Mouse (Mus musculus) olfactory bulb, adult 2 months (tissue): Measurements from ENCODE around the gene Ccdc144b. TPM values are rescaled to one million over a fixed set of nuclear protein-coding genes. Genes with fewer than 3 reads are reported as not detected.

Source experiments
- H3K27ac ChIP-seq: fragments of 200-500 bp; 2 replicates; pipeline ENCODE4 v1.5.1; 2012; ENCODE audit warnings: low read depth, low read length; ENCODE audit not compliant: insufficient read depth
- H3K4me1 ChIP-seq: fragments of 200-500 bp; 2 replicates; pipeline ENCODE4 v1.6.1; 2012; ENCODE audit warnings: low read length; ENCODE audit not compliant: control insufficient read depth, insufficient read depth
- H3K4me3 ChIP-seq: fragments of 200-500 bp; 2 replicates; pipeline ENCODE4 v1.5.1; 2012; ENCODE audit warnings: mild to moderate bottlenecking, low read depth, low read length, moderate library complexity; ENCODE audit not compliant: insufficient read depth
- CTCF ChIP-seq: fragments of 200-500 bp; IDR thresholded peaks from 2 replicates; pipeline ENCODE4 v1.5.1; 2012; ENCODE audit warnings: low read depth, mild to moderate bottlenecking, low read length, moderate library complexity; ENCODE audit not compliant: insufficient read depth
- POLR2A ChIP-seq: fragments of 200-500 bp; IDR thresholded peaks from 2 replicates; pipeline ENCODE4 v1.6.1; 2012; ENCODE audit warnings: mild to moderate bottlenecking, low read depth, low read length, moderate library complexity; ENCODE audit not compliant: insufficient read depth
- WGBS: fragments of 180-500 bp; shearing (Covaris S2); methylation state at CpG from one replicate; pipeline ENCODE4 v1.1.7; 2018; 5-methylcytosine and 5-hydroxymethylcytosine counted together
- polyA plus RNA-seq: library from polyadenylated mRNA; stranded (reverse); fragments of >200 nt; gene quantifications from 2 replicates; pipeline ENCODE4 v1.2.4, GENCODE M21; 2012; ENCODE audit warnings: low replicate concordance; ENCODE audit not compliant: missing spikeins, insufficient read depth, insufficient read length

The Ccdc144b gene
- polyA plus RNA-seq, 1 experiment, result not detected

DNA sequence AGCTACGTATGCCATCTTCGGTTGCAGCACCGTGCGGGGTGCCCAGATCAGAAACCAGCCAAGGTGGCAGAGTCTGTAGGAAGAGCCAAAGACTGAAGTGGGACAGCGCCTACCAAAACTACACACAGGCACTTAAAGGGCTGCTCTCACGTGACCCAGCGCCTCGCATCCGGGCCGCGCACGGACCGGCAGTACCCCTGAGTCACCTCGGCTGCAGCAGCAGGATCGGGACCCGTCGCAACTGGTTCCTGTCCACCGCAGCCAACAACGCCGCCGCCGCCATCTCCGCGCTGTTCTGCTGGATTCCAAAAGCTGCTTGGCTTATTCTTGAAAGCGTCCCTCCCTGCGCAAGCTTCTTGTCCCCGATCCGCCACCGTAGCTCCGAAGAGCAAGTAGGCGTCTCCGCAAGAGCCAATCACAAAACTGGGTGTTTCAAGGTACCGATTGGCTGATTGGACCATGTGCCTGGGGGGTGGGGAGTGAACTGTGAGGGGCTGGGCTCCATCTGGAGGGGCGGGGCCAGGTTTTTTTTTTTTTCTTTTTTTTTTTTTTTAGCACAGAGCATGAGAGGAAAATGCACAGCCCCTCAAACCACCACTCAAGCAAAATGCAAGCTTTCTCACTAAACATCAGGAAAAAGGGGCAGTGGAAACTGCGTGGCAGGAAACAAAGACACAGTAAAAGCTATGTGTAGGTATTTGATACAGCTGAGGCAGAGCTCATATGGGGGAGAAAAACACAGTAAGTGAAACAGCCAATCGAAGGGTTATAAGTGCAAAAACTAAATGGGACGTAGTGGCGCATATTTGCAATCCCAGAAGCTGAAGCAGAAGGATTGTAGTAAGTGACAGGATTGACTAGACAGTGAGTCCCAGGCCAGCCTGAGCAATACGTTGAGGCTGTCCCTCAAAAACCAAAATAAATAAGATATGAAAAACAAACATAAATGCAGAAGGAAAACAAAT, 52.8 kb downstream of the Ccdc144b start, which contains the start of gene Mccc1:
Gene Mccc1 (minus strand): TSS at position 404 of the 965 bp plus-strand sequence.
- no peaks in the 10 kb centered on the region for H3K4me1 ChIP-seq
- peak within 1 kb of the TSS; percentile 96 for H3K27ac ChIP-seq
- WGBS, result 1% methylated on average over 39 of the region's 39 CpGs
- TF ChIP-seq CTCF, result no peak
- TF ChIP-seq POLR2A, result peak; percentile 73
- H3K4me3 ChIP-seq, result peak within 1 kb of the TSS; percentile 90

DNA sequence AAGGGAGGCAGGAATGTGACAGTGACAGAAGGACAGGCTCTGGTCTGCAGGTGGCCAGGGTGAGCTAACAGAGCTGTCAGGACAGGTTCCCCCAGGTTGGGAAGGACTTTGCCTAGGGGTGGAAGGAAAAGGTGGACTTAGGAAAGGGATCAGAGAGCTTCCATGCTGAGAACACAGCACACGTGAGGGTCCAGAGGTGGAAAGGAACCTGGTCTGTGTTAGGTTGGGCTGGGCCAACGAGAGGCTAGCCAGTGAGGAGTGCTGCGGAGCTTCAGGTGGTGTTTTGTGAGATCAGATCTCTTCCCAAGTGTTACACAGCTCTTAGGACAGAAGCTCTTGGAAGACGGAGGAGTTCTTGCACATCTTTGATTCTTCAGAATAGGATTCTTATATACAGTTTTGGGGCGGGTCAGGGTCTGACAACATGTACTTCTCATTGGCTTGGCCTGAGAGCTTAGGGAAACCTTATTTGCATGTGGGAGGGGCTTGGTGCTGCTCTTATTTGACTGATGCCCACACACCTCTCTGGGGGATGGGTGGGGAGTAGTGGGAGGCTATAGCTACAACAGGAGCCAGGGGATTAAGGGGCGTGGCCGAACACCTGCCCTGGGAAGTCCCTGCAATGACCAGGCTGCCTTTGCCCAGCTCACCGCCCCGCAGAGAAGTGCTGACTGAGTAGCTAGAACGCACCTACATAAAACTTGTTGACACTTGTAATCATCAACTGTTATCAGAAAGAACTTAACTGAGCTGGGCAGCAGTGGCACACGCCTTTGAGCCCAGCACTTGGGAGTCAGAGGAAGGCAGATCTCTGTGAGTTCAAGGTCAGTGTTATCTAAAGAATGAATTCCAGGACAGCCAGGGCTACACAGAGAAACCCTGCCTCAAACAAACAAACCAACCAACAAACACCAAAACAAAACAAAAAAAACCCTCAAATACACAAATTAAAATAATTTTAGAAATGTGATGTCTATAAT, 58.5 kb downstream of the Ccdc144b start:
- no peaks in the 10 kb centered on the region for H3K4me1 ChIP-seq
- WGBS, result 58% methylated on average over 11 of the region's 11 CpGs
- no peak overlapping the region for H3K27ac ChIP-seq
- H3K4me3 ChIP-seq, result no peak overlapping the region
- TF ChIP-seq CTCF, result no peak
- no peak for TF ChIP-seq POLR2A

DNA sequence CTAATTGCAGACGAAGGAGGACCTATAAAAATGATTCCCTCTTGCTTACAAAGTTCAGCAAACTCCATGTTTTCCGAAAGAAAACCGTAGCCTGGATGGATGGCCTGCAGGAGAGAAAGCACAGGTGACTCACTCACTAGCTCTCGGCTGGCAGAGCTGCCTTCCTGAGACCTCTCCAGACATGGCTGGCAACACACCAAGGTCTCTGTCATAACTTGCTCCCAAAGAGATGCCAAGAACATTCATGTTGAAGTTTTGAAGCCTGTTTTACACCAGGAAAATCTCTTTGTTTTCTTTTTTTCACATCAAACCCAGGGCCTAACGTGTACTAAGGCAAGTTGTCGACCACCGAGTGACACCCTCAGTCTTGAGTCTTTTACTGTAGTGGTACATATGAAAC, 62.6 kb downstream of the Ccdc144b start:
- no peak overlapping the region for H3K4me3 ChIP-seq
- no peak overlapping the region for H3K27ac ChIP-seq
- 95% methylated on average over 7 of the region's 7 CpGs for WGBS
- H3K4me1 ChIP-seq, result peaks cover 4% of the 10 kb centered on the region; the same call in 1 of the 2 replicates
- TF ChIP-seq POLR2A, result no peak
- no peak for TF ChIP-seq CTCF

DNA sequence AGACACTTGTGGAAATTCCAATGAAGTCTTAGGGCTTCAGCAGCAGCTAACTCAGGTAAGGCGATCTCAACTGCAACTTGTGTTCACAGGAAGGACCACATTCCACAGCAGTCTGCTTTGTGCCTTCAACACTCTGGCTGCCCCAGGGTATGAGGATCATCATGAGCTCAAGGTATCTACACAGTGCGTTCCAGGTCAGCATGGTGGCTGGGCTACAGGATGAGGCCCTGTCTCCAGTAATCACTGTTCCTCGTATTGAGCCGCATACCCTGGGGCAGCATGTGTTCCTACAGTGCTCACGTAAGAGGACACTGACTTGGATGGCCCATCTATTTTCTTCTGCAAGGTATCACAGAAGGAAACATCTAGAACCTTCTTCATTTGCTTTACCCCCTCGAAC, 65.3 kb downstream of the Ccdc144b start:
- Histone ChIP-seq H3K4me3 (no peak overlapping the region), H3K27ac (no peak overlapping the region), H3K4me1 (peaks cover 4% of the 10 kb centered on the region; the same call in 1 of the 2 replicates)
- TF ChIP-seq CTCF (no peak), POLR2A (no peak)
- 95% methylated on average over 6 of the region's 6 CpGs for WGBS

DNA sequence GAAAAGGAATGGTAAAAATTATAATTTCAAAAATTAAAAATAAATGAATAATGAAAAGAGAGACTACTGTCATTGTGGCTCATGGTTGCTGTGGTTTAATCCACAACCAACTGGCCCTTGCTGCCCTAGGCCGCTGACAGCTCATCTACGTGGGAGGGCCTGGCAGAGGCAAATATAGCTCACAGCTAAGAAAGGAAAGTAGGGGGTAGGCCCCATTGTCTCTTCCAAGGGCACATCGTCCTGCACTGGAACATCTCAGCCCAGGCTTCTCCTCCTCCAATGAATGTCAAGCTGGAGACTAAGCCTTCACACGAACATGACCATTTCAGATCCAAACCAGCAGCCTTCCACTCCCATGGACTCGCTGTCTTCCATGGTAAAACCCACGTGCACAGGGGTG, 67.1 kb downstream of the Ccdc144b start:
- Histone ChIP-seq H3K4me3 (no peak overlapping the region), H3K4me1 (peaks cover 4% of the 10 kb centered on the region; the same call in 1 of the 2 replicates), H3K27ac (no peak overlapping the region)
- 69% methylated on average over 6 of the region's 6 CpGs for WGBS
- TF ChIP-seq CTCF (no peak), POLR2A (no peak)

DNA sequence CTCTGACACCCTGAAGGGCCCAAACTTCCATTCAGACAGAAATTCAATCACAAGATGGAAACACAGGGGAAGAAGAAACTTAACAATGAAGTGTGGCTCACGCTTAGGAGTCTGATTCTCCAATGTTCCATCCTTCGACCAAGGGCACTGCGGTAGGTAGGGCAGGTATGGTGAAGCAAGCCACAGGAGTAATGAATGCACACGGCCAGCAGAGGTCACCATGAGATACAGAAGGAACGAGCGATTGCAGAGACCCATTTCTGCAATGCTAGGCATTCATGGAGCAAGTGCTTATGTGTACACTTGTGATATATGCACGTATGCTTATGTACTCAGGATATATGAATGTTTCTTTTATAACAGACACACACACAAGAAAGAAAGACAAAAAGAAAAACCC, 79.8 kb downstream of the Ccdc144b start:
- TF ChIP-seq CTCF (no peak), POLR2A (no peak)
- peaks cover 3% of the 10 kb centered on the region for H3K4me1 ChIP-seq
- no peak overlapping the region for H3K4me3 ChIP-seq
- 68% methylated on average over 7 of the region's 7 CpGs for WGBS
- H3K27ac ChIP-seq, result no peak overlapping the region

DNA sequence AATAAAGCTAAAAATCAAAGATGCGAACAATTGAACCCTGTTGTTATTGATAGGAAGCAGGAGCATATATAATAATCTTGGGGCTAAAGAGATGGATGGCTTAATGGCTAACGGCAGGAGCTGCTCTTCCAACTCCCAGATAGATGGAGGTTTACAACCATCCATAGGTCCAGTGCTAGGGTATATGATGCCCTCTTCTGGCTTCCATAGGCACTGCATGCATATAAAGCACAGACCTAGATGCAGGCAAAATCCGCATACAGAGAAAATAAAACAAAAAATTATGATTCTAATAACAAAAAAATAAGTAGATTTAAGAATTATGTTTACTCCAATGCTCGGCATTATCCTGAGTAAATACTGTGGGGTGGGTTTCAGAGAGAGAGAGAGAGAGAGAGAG, 80.4 kb downstream of the Ccdc144b start:
- Histone ChIP-seq H3K27ac (no peak overlapping the region), H3K4me3 (no peak overlapping the region), H3K4me1 (peaks cover 3% of the 10 kb centered on the region)
- no peak for TF ChIP-seq POLR2A
- TF ChIP-seq CTCF, result no peak
- 82% methylated on average over 4 of the region's 4 CpGs for WGBS

DNA sequence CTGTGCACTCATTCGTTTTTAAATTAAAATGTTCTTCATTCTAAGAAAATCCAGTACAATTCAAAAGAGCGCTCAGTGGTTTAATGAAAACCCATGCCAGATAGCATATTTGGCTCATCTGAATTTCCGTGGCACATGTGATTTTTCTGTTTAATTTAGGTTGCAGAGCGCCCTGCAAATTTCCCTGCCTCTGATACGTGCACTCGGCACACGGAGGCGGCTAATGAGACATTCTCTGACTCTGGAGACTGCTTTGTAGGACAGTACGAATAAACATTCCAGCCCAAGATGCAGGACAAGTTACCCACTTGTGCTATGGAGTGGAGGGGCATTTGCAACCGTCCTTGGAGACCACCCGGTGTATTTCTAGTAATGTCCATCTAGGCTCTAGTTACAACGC, 82.2 kb downstream of the Ccdc144b start:
- TF ChIP-seq POLR2A (no peak), CTCF (no peak)
- WGBS, result 61% methylated on average over 12 of the region's 12 CpGs
- no peak overlapping the region for H3K4me3 ChIP-seq
- H3K4me1 ChIP-seq, result peaks cover 3% of the 10 kb centered on the region
- no peak overlapping the region for H3K27ac ChIP-seq
